Mouse (Mus musculus) frontal cortex, adult 2 months (tissue): ENCODE measurements around the gene Rbsn. TPM values are rescaled to one million over a fixed set of nuclear protein-coding genes. Genes with fewer than 3 reads are reported as not detected.

Experiments
- DNase-seq, 2 experiments: peaks; one replicate each; pipeline ENCODE4 v3.0.0; 2022; ENCODE audit warnings: low spot score in 1 of 2; ENCODE audit errors: extremely low spot score in 1 of 2
- polyA plus RNA-seq: library from polyadenylated mRNA; depleted of rRNA; stranded (reverse); fragments of >200 nt; gene quantifications from 2 replicates; pipeline ENCODE4 v1.2.3, GENCODE M21; 2012; rRNA removed

The Rbsn gene
- polyA plus RNA-seq, result 21.4 and 23.7 TPM in 2 replicates

- peak; percentile 82 to 95 for DNase-seq
Observed at GRCm38 (mm10) chr6:92214773-92215449, at the start of gene Rbsn. Gene Rbsn (minus strand): TSS chr6:92214925.

- no peak for DNase-seq
Observed at GRCm38 (mm10) chr6:92261162-92261843, 46.6 kb upstream of the Rbsn start.

GRCm38 (mm10) chr6:92255346-92255745 lies 40.6 kb upstream of the Rbsn start:
- DNase-seq, result no peak

GRCm38 (mm10) chr6:92253253-92253870 lies 38.6 kb upstream of the Rbsn start:
- DNase-seq, result no peak

- no peak for DNase-seq
Observed at GRCm38 (mm10) chr6:92247215-92247919, 32.6 kb upstream of the Rbsn start.

GRCm38 (mm10) chr6:92246335-92246734 lies 31.6 kb upstream of the Rbsn start:
- DNase-seq, result no peak

GRCm38 (mm10) chr6:92244591-92244990 lies 29.9 kb upstream of the Rbsn start, which contains the start of gene Trh:
Gene Trh (minus strand): TSS chr6:92244650.
- DNase-seq, result no peak

GRCm38 (mm10) chr6:92241178-92241906 lies 26.6 kb upstream of the Rbsn start:
- peak; percentile 19 to 71 for DNase-seq

- no peak for DNase-seq
Observed at GRCm38 (mm10) chr6:92235036-92235435, 20.3 kb upstream of the Rbsn start.

GRCm38 (mm10) chr6:92231762-92232161 lies 17.0 kb upstream of the Rbsn start:
- DNase-seq, result no peak

GRCm38 (mm10) chr6:92231356-92231755 lies 16.6 kb upstream of the Rbsn start:
- no peak for DNase-seq

GRCm38 (mm10) chr6:92229586-92229985 lies 14.9 kb upstream of the Rbsn start:
- no peak for DNase-seq

- no peak for DNase-seq
Observed at GRCm38 (mm10) chr6:92229103-92229502, 14.4 kb upstream of the Rbsn start.

- peak in 1 of 2 experiments; percentile 37 for DNase-seq
Observed at GRCm38 (mm10) chr6:92224981-92225380, 10.3 kb upstream of the Rbsn start.

GRCm38 (mm10) chr6:92222021-92222420 lies 7.3 kb upstream of the Rbsn start:
- no peak for DNase-seq

GRCm38 (mm10) chr6:92221604-92222003 lies 6.9 kb upstream of the Rbsn start:
- no peak for DNase-seq

GRCm38 (mm10) chr6:92219445-92219844 lies 4.7 kb upstream of the Rbsn start:
- DNase-seq, result peak; percentile 14 to 66

- DNase-seq, result peak in 1 of 2 experiments; percentile 7
Observed at GRCm38 (mm10) chr6:92214055-92214772, 511 bp downstream of the Rbsn start.

- no peak for DNase-seq
Observed at GRCm38 (mm10) chr6:92199414-92199813, 15.3 kb downstream of the Rbsn start.

- DNase-seq, result no peak
Observed at GRCm38 (mm10) chr6:92184178-92184577, 30.5 kb downstream of the Rbsn start.
